Mouse (Mus musculus) megakaryocyte progenitor cell, adult 5-6 weeks (primary cell): ENCODE measurements around the gene Trnt1. TPM values are rescaled to one million over a fixed set of nuclear protein-coding genes. Genes with fewer than 3 reads are reported as not detected.

Experiments used
- ATAC-seq: replicated peaks from 2 replicates; pipeline ENCODE4 v1.8.0; 2016; ENCODE audit warnings: mild to moderate bottlenecking, moderate TSS enrichment, inconsistent platforms; ENCODE audit not compliant: poor library complexity
- total RNA-seq, 2 experiments: library from RNA; stranded (forward) in 1 of 2; stranded (reverse) in 1 of 2; fragments of 157-497, 149-512 nt in 1 of 2; fragments of 200-1000 nt in 1 of 2; gene quantifications; 2 replicates each; pipeline versions ENCODE4 v1.2.3 to v1.2.4; 2015 to 2017

Gene Trnt1
- 61.5 and 65.0 TPM in 2 replicates for total RNA-seq (2015)
- 88.1 and 101 TPM in 2 replicates for total RNA-seq (2017)

- peak; percentile 98 for ATAC-seq
Observed at GRCm38 (mm10) chr6:106768640-106769289, at the start of gene Trnt1. Trnt1 (plus strand) TSS chr6:106769120.

DNA sequence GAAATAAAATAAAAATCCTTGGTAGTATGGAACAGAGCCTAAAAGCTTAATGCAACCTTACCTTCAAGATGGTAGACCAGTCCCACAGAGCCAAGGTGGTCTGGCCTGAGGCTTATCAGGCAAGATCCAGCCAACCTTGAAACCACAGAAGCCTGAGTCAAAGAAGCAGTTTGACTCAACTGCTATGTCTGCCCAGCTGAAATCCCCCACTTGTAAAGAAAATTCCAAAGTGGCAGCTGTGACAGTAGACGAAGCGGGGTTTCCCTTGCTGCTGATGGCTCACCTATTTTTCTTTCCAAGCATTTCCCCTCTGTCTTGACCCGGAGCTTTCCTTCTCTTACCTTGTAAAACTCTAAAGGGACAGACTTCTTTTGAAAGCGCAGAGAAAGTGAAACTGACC, 43.3 kb upstream of the Trnt1 start:
- ATAC-seq = peak; percentile 27; the same call in 1 of the 2 replicates

- peak; percentile 67 for ATAC-seq
Observed at GRCm38 (mm10) chr6:106726078-106726477, 42.8 kb upstream of the Trnt1 start.

- no peak for ATAC-seq
Observed at GRCm38 (mm10) chr6:106727703-106728102, 41.2 kb upstream of the Trnt1 start.

GRCm38 (mm10) chr6:106729682-106730314, 39.1 kb upstream of the Trnt1 start:
- ATAC-seq = no peak

GRCm38 (mm10) chr6:106732563-106732962, 36.4 kb upstream of the Trnt1 start:
- ATAC-seq = peak; percentile 66

DNA sequence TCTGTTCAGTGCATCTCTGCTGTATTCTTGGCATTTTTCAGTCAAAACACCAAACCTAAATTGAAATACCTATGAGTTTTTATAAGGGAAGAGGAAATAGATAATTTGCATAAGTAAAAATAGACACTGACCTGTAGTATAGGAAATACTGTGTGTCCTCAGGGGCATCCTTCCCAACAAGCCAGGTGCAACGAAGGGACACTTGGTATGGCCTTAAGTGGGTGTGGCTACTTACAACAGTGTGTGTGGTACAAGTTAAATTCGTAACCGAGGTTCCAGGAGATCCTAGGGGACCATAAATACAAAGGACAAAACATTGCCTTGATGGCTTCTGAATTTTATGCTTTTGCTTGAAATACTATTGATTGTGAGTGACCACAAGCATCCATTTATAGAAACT, 30.7 kb upstream of the Trnt1 start:
- ATAC-seq = no peak

- ATAC-seq = no peak
Observed at GRCm38 (mm10) chr6:106740244-106740825, 28.6 kb upstream of the Trnt1 start.

GRCm38 (mm10) chr6:106743556-106744233, 25.2 kb upstream of the Trnt1 start:
- peak; percentile 72 for ATAC-seq

GRCm38 (mm10) chr6:106745673-106746394, 23.1 kb upstream of the Trnt1 start:
- no peak for ATAC-seq

DNA sequence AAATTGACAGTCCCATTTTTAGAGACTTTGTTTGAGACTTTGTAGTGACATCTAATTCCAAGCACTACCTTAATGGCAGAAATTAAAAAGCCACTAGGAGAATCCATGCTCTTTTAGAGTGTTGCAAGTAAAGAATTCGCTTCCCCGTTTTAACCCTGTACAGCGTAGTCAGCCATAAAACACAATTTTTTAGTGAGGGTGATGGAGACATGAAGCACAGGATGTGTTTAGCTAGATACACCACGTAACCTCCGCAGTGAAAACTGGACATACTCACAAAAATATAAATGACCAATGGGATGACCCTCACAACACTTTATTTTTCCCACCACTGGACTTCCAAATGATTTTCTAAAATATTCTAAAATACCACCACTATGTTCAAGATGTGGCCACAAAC, 21.7 kb upstream of the Trnt1 start:
- ATAC-seq = no peak

DNA sequence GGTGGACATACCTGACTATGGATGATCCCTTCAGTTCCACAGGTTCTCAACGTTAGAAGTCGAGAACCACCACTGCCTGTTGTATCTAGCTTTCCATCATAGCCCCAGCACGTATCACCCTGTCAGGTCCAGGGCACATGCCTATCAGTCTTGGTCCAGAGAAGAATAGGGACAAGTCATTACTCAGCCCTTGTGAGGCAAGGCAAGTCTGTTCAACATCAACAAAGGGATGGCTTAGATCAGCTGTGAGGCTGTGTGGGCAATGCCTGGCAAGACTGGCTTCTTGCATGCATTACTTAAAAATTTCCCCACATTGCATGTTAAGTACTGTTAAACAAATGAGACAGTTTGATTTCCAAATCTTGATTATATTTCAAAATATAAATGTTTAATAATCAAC, 21.1 kb upstream of the Trnt1 start:
- no peak for ATAC-seq

GRCm38 (mm10) chr6:106748887-106749388, 20.0 kb upstream of the Trnt1 start, which contains the start of gene Il5ra:
Il5ra (minus strand) TSS chr6:106749037.
- peak; percentile 67 for ATAC-seq

GRCm38 (mm10) chr6:106750291-106750690, 18.6 kb upstream of the Trnt1 start:
- ATAC-seq = peak; percentile 79

DNA sequence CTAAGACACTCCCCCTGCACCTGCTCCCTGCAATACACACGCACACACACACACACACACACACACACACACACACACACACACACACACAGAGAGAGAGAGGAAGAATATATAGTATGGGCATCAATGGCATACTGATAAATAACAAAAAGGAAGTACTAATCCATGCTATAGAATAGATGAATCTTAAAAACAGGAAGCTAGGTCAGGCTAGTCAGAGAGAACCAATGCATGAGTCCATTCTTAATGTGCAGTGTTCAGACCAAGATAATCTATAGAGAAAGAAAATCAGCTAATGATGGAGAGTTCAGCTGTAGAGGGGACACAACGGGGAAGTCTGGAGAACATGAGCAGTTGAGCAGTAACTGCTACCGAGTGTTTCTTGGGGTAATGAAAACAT, 10.6 kb upstream of the Trnt1 start:
- peak; percentile 53 for ATAC-seq

DNA sequence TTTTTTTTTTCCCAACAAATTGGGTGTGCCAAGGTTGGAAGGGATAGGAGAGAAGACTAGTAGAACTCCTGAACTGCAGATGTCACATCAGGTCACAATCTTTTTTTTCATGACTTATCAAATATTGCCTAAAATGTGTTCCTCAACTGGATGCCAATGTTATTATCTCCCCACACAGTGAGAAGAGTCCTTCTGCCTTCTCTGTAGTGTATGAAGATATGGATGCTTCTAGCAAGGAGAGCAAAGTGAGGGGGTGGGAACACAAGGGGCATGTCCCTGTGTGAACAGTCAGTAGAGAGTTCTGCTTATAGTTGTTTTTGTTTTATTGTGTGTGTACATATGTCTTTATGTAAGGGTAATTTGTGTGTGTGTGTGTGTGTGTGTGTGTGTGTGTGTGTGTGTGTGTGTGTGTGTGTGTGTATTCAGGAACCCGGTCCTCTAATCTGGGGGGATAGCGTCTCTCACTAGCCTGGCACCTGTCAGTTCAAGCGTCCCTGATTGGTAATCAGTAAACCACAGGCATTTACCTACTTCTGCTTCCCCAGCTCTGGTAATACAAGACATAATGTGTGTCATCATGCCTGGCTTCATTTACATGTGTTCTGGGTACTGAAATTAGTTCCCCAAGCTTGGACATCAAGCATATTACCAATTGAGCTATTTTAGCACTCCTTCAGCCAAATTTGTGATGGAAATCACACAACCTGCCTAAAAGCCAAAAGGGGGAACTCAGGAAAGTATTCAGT, 8.3 kb upstream of the Trnt1 start:
- ATAC-seq = peak; percentile 69

DNA sequence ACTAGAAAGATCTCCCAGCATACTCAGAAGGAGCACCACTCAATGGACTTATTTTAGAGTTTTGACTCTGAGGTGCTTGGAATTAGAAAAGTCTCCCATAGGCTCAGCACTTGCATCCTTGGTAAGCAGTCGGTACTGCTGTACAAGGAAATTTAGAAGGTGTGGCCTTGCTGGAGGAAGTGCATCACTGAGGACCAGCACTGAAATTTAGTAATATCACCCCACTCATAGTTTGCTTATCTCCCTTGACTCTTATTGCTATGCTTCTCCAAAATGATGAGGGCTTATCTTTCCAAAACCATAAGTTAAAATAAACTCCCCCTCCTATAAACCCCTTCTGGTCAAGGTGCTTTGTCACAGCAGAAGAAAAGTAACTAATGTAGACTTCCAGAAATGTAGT, 7.4 kb upstream of the Trnt1 start:
- ATAC-seq = no peak

- ATAC-seq = no peak
Observed at GRCm38 (mm10) chr6:106765892-106766291, 3.0 kb upstream of the Trnt1 start.

DNA sequence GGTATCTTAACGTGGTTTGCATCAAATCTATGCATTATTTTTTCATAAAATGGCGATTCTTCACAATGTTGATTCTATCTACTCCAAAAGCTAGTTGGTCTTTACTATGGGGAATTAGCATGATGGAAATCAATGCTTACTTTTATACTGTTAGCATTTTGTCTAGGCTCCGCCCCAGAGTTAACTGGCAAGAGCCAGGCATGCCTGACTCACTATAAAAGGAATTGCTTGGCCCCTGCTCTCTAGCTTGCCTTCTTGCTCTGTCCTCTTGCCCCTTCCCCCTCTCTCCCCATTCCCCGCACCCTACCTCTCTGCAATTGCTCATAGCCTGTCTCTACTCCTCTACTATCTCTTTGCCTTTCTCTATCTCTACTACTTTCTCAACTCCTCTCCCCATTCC, 2.1 kb upstream of the Trnt1 start:
- no peak for ATAC-seq

GRCm38 (mm10) chr6:106769290-106769866, 458 bp downstream of the Trnt1 start:
- ATAC-seq = peak; percentile 65
